Mouse (Mus musculus): ENCODE measurements around the gene Hes1. TPM values are rescaled to one million over a fixed set of nuclear protein-coding genes. Genes with fewer than 3 reads are reported as not detected.
"Not testable (repeated sequence)": the region's sequence is repeated elsewhere in the genome, so short reads cannot be mapped to it uniquely, and the experiment has no call there.

The Hes1 gene
- total RNA-seq, 2 experiments from 2014 or later = 7.6 to 13.0 TPM

GRCm38 (mm10) chr16:30069950-30070770 is 6.0 kb downstream of the Hes1 start:
- DNase-seq (ENCODE audit: low spot score) = peak; percentile 85

- no peak for DNase-seq (ENCODE audit: low spot score)
Observed at GRCm38 (mm10) chr16:30070771-30071191, 6.6 kb downstream of the Hes1 start.

GRCm38 (mm10) chr16:30073317-30073716 is 9.1 kb downstream of the Hes1 start:
- no peak for DNase-seq (ENCODE audit: low spot score)

GRCm38 (mm10) chr16:30081498-30081897 is 17.3 kb downstream of the Hes1 start:
- no peak for DNase-seq (ENCODE audit: low spot score)

- no peak for DNase-seq (ENCODE audit: low spot score)
Observed at GRCm38 (mm10) chr16:30081980-30082379, 17.8 kb downstream of the Hes1 start.

GRCm38 (mm10) chr16:30082965-30083364 is 18.8 kb downstream of the Hes1 start:
- no peak for DNase-seq (ENCODE audit: low spot score)

- no peak for DNase-seq (ENCODE audit: low spot score)
Observed at GRCm38 (mm10) chr16:30083536-30083935, 19.4 kb downstream of the Hes1 start.

GRCm38 (mm10) chr16:30088646-30089045 is 24.5 kb downstream of the Hes1 start:
- no peak for DNase-seq (ENCODE audit: low spot score)

GRCm38 (mm10) chr16:30090200-30090865 is 26.1 kb downstream of the Hes1 start:
- no peak for DNase-seq (ENCODE audit: low spot score)

- DNase-seq (ENCODE audit: low spot score) = no peak
Observed at GRCm38 (mm10) chr16:30096050-30096449, 31.9 kb downstream of the Hes1 start.

- DNase-seq (ENCODE audit: low spot score) = peak; percentile 62
Observed at GRCm38 (mm10) chr16:30096475-30096874, 32.3 kb downstream of the Hes1 start.

GRCm38 (mm10) chr16:30099124-30099523 is 34.9 kb downstream of the Hes1 start:
- no peak for DNase-seq (ENCODE audit: low spot score)

GRCm38 (mm10) chr16:30102149-30102915 is 38.1 kb downstream of the Hes1 start:
- DNase-seq (ENCODE audit: low spot score) = no peak

- DNase-seq (ENCODE audit: low spot score) = no peak
Observed at GRCm38 (mm10) chr16:30102982-30103381, 38.8 kb downstream of the Hes1 start.

GRCm38 (mm10) chr16:30103495-30103894 is 39.3 kb downstream of the Hes1 start:
- no peak for DNase-seq (ENCODE audit: low spot score)

GRCm38 (mm10) chr16:30104363-30104762 is 40.2 kb downstream of the Hes1 start:
- no peak for DNase-seq (ENCODE audit: low spot score)

- DNase-seq (ENCODE audit: low spot score) = no peak
Observed at GRCm38 (mm10) chr16:30105476-30105875, 41.3 kb downstream of the Hes1 start.

GRCm38 (mm10) chr16:30108167-30108566 is 44.0 kb downstream of the Hes1 start:
- DNase-seq (ENCODE audit: low spot score) = not testable (repeated sequence)

GRCm38 (mm10) chr16:30110466-30110865 is 46.3 kb downstream of the Hes1 start:
- DNase-seq (ENCODE audit: low spot score) = no peak

GRCm38 (mm10) chr16:30111069-30111468 is 46.9 kb downstream of the Hes1 start:
- DNase-seq (ENCODE audit: low spot score) = no peak

GRCm38 (mm10) chr16:30111566-30111965 is 47.4 kb downstream of the Hes1 start:
- DNase-seq (ENCODE audit: low spot score) = no peak

GRCm38 (mm10) chr16:30113170-30113569 is 49.0 kb downstream of the Hes1 start:
- DNase-seq (ENCODE audit: low spot score) = no peak

Data from gastrocnemius, adult 18-20 months (tissue).